Mouse (Mus musculus): Measurements from ENCODE around the gene Gm37240. TPM values are rescaled to one million over a fixed set of nuclear protein-coding genes. Genes with fewer than 3 reads are reported as not detected.

Gene Gm37240
- total and polyA plus RNA-seq, 2 experiments from 2014 or later: 0.43 to 1.9 TPM

- H3K36me3 ChIP-seq (ENCODE audit: insufficient read depth, low read length): no peaks in the 10 kb centered on the region
- H3K4me2 ChIP-seq (ENCODE audit: low read depth, low read length, poor library complexity, severe bottlenecking): no peak overlapping the region
- no peak for ATAC-seq (ENCODE audit: low FRiP score)
- DNase-seq (ENCODE audit: low spot score): peak; percentile 27
- no peaks in the 10 kb centered on the region for H3K4me1 ChIP-seq (ENCODE audit: insufficient read depth, low read length)
- no peaks in the 10 kb centered on the region for H3K27me3 ChIP-seq (ENCODE audit: insufficient read depth, low read length)
- no peak overlapping the region for H3K4me3 ChIP-seq (ENCODE audit: low read depth, low read length)
- peak; percentile 67 for TF ChIP-seq CTCF (IDR thresholded peaks at IDR 0.05)
- H3K9me3 ChIP-seq (ENCODE audit: low read length): no peaks in the 10 kb centered on the region
- WGBS: 49% methylated on average over 1 of the region's 1 CpGs
- H3K27ac ChIP-seq (ENCODE audit: low read depth, low read length): no peak overlapping the region
- H3K9ac ChIP-seq (replicated peaks; ENCODE audit: low read length, poor library complexity, severe bottlenecking): no peak overlapping the region
Observed at GRCm38 (mm10) chr3:84914284-84914683, 973.0 kb downstream of the Gm37240 start.

GRCm38 (mm10) chr3:84906528-84906927 is 980.8 kb downstream of the Gm37240 start:
- 31% methylated on average over 1 of the region's 1 CpGs for WGBS
- no peak for ATAC-seq (ENCODE audit: low FRiP score)
- peak; percentile 70 for TF ChIP-seq CTCF (IDR thresholded peaks at IDR 0.05)

DNA sequence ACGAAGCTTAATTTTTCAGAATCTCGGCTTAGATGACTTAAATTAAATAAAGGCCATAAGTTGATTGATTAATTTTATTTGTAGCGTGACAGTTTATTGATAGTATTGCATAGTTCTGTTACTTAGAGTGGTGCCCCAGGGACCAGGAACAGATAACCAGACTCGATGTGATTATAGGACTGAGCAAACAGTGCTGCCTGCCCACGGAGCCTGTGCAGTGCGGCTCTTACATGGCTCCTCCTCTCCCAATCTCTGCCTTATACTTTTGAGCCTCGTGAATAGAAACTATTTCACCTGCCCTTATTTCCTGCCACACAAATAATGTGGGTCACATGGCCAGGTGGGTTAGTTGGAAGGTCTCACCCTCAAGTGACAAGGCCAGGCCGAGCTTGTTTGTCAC is 989.4 kb downstream of the Gm37240 start:
- H3K9me3 ChIP-seq (ENCODE audit: low read length): no peaks in the 10 kb centered on the region
- H3K36me3 ChIP-seq (ENCODE audit: insufficient read depth, low read length): no peaks in the 10 kb centered on the region
- H3K27ac ChIP-seq (ENCODE audit: low read depth, low read length): no peak overlapping the region
- no peak overlapping the region for H3K4me3 ChIP-seq (ENCODE audit: low read depth, low read length)
- TF ChIP-seq CTCF (IDR thresholded peaks at IDR 0.05): no peak
- no peak overlapping the region for H3K9ac ChIP-seq (replicated peaks; ENCODE audit: low read length, poor library complexity, severe bottlenecking)
- DNase-seq (ENCODE audit: low spot score) (no peak), ATAC-seq (ENCODE audit: low FRiP score) (no peak)
- H3K4me1 ChIP-seq (ENCODE audit: insufficient read depth, low read length): no peaks in the 10 kb centered on the region
- H3K4me2 ChIP-seq (ENCODE audit: low read depth, low read length, poor library complexity, severe bottlenecking): no peak overlapping the region
- WGBS: 89% methylated on average over 8 of the region's 8 CpGs
- H3K27me3 ChIP-seq (ENCODE audit: insufficient read depth, low read length): no peaks in the 10 kb centered on the region

More at GRCm38 (mm10) chr3:84906528-84906927, 980.8 kb downstream of the Gm37240 start:
- H3K27ac ChIP-seq (ENCODE audit: low read depth, low read length): no peak overlapping the region
- no peak overlapping the region for H3K4me3 ChIP-seq (ENCODE audit: low read depth, low read length)
- H3K4me2 ChIP-seq (ENCODE audit: low read depth, low read length, poor library complexity, severe bottlenecking): no peak overlapping the region
- H3K27me3 ChIP-seq (ENCODE audit: insufficient read depth, low read length): no peaks in the 10 kb centered on the region
- H3K4me1 ChIP-seq (ENCODE audit: insufficient read depth, low read length): no peaks in the 10 kb centered on the region
- H3K36me3 ChIP-seq (ENCODE audit: insufficient read depth, low read length): no peaks in the 10 kb centered on the region
- H3K9ac ChIP-seq (replicated peaks; ENCODE audit: low read length, poor library complexity, severe bottlenecking): no peak overlapping the region
- peak; percentile 58 for DNase-seq (ENCODE audit: low spot score)
- H3K9me3 ChIP-seq (ENCODE audit: low read length): no peaks in the 10 kb centered on the region

GRCm38 (mm10) chr3:84890983-84891382 is 996.3 kb downstream of the Gm37240 start:
- H3K9me3 ChIP-seq (ENCODE audit: low read length): no peaks in the 10 kb centered on the region
- WGBS: 97% methylated on average over 5 of the region's 5 CpGs

DNA sequence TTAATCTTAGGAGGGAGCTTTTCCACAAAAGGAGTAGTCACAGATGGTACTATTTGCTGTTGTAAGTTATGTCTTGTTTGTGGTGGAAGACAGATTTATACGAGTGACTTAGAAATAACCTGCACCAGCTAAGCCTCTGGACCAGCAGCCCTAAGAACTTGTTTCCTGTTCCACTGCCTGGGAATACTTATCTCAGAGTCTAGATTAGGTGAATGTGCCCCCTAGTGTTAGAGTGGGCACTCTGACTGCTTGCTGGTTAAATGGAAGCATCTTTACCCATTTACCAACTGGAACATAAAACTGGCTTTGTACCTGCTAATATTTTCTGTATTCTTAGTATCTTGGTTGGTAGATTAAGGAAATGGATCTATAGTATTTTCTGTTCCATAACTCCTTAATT is 997.7 kb downstream of the Gm37240 start:
- Histone ChIP-seq H3K27me3 (ENCODE audit: insufficient read depth, low read length) (no peaks in the 10 kb centered on the region), H3K4me3 (ENCODE audit: low read depth, low read length) (no peak overlapping the region), H3K4me1 (ENCODE audit: insufficient read depth, low read length) (no peaks in the 10 kb centered on the region), H3K9ac (replicated peaks; ENCODE audit: low read length, poor library complexity, severe bottlenecking) (no peak overlapping the region), H3K9me3 (ENCODE audit: low read length) (no peaks in the 10 kb centered on the region), H3K4me2 (ENCODE audit: low read depth, low read length, poor library complexity, severe bottlenecking) (no peak overlapping the region), H3K36me3 (ENCODE audit: insufficient read depth, low read length) (no peaks in the 10 kb centered on the region), H3K27ac (ENCODE audit: low read depth, low read length) (no peak overlapping the region)
- DNase-seq (ENCODE audit: low spot score): peak; percentile 40
- WGBS: 61% methylated on average over 1 of the region's 1 CpGs
- no peak for ATAC-seq (ENCODE audit: low FRiP score)
- TF ChIP-seq CTCF (IDR thresholded peaks at IDR 0.05): peak; percentile 69

More at GRCm38 (mm10) chr3:84890983-84891382, 996.3 kb downstream of the Gm37240 start:
- Histone ChIP-seq H3K4me2 (ENCODE audit: low read depth, low read length, poor library complexity, severe bottlenecking) (no peak overlapping the region), H3K9ac (replicated peaks; ENCODE audit: low read length, poor library complexity, severe bottlenecking) (no peak overlapping the region), H3K4me3 (ENCODE audit: low read depth, low read length) (no peak overlapping the region), H3K4me1 (ENCODE audit: insufficient read depth, low read length) (no peaks in the 10 kb centered on the region), H3K27ac (ENCODE audit: low read depth, low read length) (no peak overlapping the region), H3K27me3 (ENCODE audit: insufficient read depth, low read length) (no peaks in the 10 kb centered on the region), H3K36me3 (ENCODE audit: insufficient read depth, low read length) (no peaks in the 10 kb centered on the region)
- DNase-seq (ENCODE audit: low spot score) (no peak), ATAC-seq (ENCODE audit: low FRiP score) (no peak)
- TF ChIP-seq CTCF (IDR thresholded peaks at IDR 0.05): no peak

DNA sequence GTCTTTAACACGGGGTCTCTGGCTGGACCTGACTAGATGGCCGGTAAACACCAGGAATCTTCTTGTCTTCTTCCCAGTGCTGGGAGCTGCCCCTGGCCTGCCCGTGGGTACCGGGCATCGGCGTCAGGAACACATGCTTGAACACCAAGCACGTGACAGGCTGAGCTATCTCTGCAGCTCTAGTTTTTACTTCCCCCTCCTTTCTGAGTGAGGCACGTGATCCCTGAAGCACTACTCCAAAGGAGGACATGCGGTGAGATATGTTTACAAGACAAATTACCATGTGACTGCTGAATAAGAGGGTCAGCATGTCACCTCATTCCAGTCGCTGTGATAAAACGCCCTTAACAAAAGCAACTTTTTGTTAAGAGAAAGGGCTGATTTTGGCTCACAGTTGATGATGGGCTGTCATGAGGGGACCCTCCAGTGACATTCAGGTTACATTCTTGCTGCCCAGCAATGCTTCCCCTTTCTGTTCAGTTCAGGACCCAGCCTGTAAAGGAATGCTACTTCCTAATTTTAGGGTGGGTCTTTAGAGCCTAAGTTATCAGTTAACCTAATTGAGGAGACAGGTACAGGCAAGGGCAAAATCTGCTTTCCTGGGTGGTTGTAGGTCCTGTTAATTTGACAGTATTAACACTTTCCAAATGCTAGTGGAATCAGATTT is 1003.4 kb downstream of the Gm37240 start:
- Histone ChIP-seq H3K9ac (replicated peaks; ENCODE audit: low read length, poor library complexity, severe bottlenecking) (no peak overlapping the region), H3K36me3 (ENCODE audit: insufficient read depth, low read length) (no peaks in the 10 kb centered on the region), H3K4me1 (ENCODE audit: insufficient read depth, low read length) (no peaks in the 10 kb centered on the region), H3K9me3 (ENCODE audit: low read length) (no peaks in the 10 kb centered on the region), H3K4me3 (ENCODE audit: low read depth, low read length) (no peak overlapping the region), H3K27ac (ENCODE audit: low read depth, low read length) (no peak overlapping the region), H3K27me3 (ENCODE audit: insufficient read depth, low read length) (no peaks in the 10 kb centered on the region), H3K4me2 (ENCODE audit: low read depth, low read length, poor library complexity, severe bottlenecking) (no peak overlapping the region)
- ATAC-seq (ENCODE audit: low FRiP score) (no peak), DNase-seq (ENCODE audit: low spot score) (no peak)
- no peak for TF ChIP-seq CTCF (IDR thresholded peaks at IDR 0.05)
- WGBS: 59% methylated on average over 11 of the region's 11 CpGs

Data from midbrain, postnatal 0 days (tissue).